Mouse (Mus musculus) hematopoietic stem cell, adult 5-6 weeks (primary cell): ENCODE measurements around the gene Srrm1. TPM values are rescaled to one million over a fixed set of nuclear protein-coding genes. Genes with fewer than 3 reads are reported as not detected.

Experiments used
- total RNA-seq: library from RNA; stranded (forward); fragments of 172-1452, 232-1000 nt; gene quantifications from 2 replicates; pipeline ENCODE4 v1.2.3, GENCODE M21; 2017

Gene Srrm1
- total RNA-seq, 1 experiment from 2014 or later: 160 TPM

Other genes with a start within 250 kb of the Srrm1 start
- gene Runx3, start 232.7 kb downstream of the Srrm1 start, total RNA-seq: 12.9 and 30.4 TPM in 2 replicates
- 62.0 and 66.9 TPM in 2 replicates for gene Clic4, start 80.5 kb downstream of the Srrm1 start, total RNA-seq
- gene Ncmap, start 44.9 kb upstream of the Srrm1 start, total RNA-seq: 1.8 TPM in 1 of 2 replicates, not detected in the other
- gene Rcan3, start 80.5 kb upstream of the Srrm1 start, total RNA-seq: 7.4 and 8.9 TPM in 2 replicates
- gene Stpg1, start 141.5 kb upstream of the Srrm1 start, total RNA-seq: 0.50 TPM in 1 of 2 replicates, not detected in the other
- gene Nipal3, start 141.7 kb upstream of the Srrm1 start, total RNA-seq: 20.1 and 37.6 TPM in 2 replicates
- not detected in 2 replicates for gene Grhl3, start 220.3 kb upstream of the Srrm1 start, total RNA-seq